Comparison of ENCODE assay signal across 1 mouse cellular context in the genomic region with DNA sequence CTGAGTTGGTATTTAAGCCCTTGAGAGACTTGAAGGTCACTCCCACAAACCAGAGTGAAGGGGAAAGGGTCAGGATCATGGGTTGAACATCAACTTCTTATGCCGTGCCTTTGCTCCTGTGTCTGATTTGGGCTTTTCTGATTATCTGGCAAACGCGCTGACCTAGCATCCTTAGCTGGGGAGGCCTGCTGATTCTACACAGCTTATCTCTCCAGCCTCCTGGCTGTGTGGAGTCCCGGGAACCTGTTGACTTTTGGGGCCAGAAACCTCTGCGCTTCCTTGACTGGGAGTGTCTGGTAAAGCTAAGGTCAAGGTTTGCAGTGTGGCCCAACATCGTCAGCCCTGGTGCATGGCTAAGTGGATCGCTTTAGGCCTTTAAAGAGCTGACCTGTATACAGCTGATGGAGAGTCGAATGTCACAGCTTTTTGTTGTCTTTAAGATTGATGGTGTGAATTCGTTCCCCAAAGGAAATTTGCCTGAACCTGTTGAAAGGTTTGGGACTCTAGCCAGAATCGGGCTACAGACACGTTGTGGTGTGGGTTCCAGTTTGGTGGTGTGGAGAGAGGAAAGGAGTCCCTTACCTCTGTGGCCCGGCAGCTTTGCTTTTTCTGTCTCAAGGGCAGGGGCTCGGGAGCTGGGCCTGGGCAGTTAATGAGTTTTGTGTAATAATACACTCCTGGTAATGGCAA.
A peak's percentile ranks its signal among the peaks of the same experiment; 100 is the strongest.
TF ChIP-seq lines count a peak whose summit lies in the region.

No protein-coding gene starts in this region.

TF ChIP-seq in MEL, 35 proteins besides CTCF, POLR2A, EP300 and RAD21:
- TF ChIP-seq ZMIZ1 (IDR thresholded peaks at IDR 0.05; ENCODE audit: low read depth, low read length) (no peak), SMC3 (IDR thresholded peaks at IDR 0.05; ENCODE audit: low read depth, low read length) (no peak), ZKSCAN1 (IDR thresholded peaks at IDR 0.05; ENCODE audit: low read depth, low read length) (no peak), NRF1 (IDR thresholded peaks at IDR 0.05; ENCODE audit: insufficient read depth, low read depth, low read length, poor library complexity, severe bottlenecking) (no peak), MYC (IDR thresholded peaks at IDR 0.05; ENCODE audit: low read depth, low read length) (no peak), TCF12 (IDR thresholded peaks at IDR 0.05; ENCODE audit: low read depth, low read length) (peak; percentile 44; the same call in 1 of the 2 replicates), ETS1 (IDR thresholded peaks at IDR 0.05; ENCODE audit: low read depth, low read length) (peak; percentile 77), GATA1 (IDR thresholded peaks at IDR 0.05; ENCODE audit: low read depth, low read length) (peak; percentile 78; the same call in 1 of the 2 replicates), ZC3H11A (IDR thresholded peaks at IDR 0.05; ENCODE audit: low read depth, low read length) (no peak), CHD1 (IDR thresholded peaks at IDR 0.05; ENCODE audit: low read depth, low read length) (0 out of 2 replicates have a peak, but pooled peaks have one; percentile 51), ELF1 (IDR thresholded peaks at IDR 0.05; ENCODE audit: low read depth, low read length) (no peak), TAL1 (IDR thresholded peaks at IDR 0.05; ENCODE audit: low read length) (peak; percentile 71), CHD2 (IDR thresholded peaks at IDR 0.05; ENCODE audit: low read length) (no peak; the same call in 1 of the 2 replicates), MAFK (IDR thresholded peaks at IDR 0.05; ENCODE audit: borderline replicate concordance, low read depth, low read length) (peak; percentile 87), MAZ (IDR thresholded peaks at IDR 0.05; ENCODE audit: low read depth, low read length) (no peak), ZNF384 (IDR thresholded peaks at IDR 0.05; ENCODE audit: low read depth, low read length) (no peak), MEF2A (IDR thresholded peaks at IDR 0.05; ENCODE audit: extremely low read depth, insufficient replicate concordance, low read depth, low read length, poor library complexity, severe bottlenecking) (no peak), NELFE (IDR thresholded peaks at IDR 0.05; ENCODE audit: low read depth, low read length) (no peak), BHLHE40 (IDR thresholded peaks at IDR 0.05; ENCODE audit: borderline replicate concordance, low read depth, low read length) (no peak), MAX (IDR thresholded peaks at IDR 0.05; ENCODE audit: low read length) (no peak), POLR2AphosphoS2 (IDR thresholded peaks at IDR 0.05; ENCODE audit: low read length) (no peak), KAT2A (conservative IDR thresholded peaks at IDR 0.05; ENCODE audit: low read depth, low read length) (no peak), E2F4 (IDR thresholded peaks at IDR 0.05; ENCODE audit: borderline replicate concordance, low read depth, low read length) (no peak), HCFC1 (IDR thresholded peaks at IDR 0.05; ENCODE audit: low read depth, low read length) (no peak), GABPA (IDR thresholded peaks at IDR 0.05; ENCODE audit: low read depth, low read length) (no peak), USF2 (IDR thresholded peaks at IDR 0.05; ENCODE audit: borderline replicate concordance in 1 of 2, insufficient read depth in 1 of 2, low read depth in 1 of 2, low read length in 2 of 2) (no peak), TBP (IDR thresholded peaks at IDR 0.05; ENCODE audit: low read depth, low read length) (peak; percentile 39; the same call in 1 of the 2 replicates), RCOR1 (IDR thresholded peaks at IDR 0.05; ENCODE audit: low read depth, low read length) (peak; percentile 65), MYB (IDR thresholded peaks at IDR 0.05; ENCODE audit: low read depth, low read length) (no peak), MXI1 (IDR thresholded peaks at IDR 0.05; ENCODE audit: low read depth, low read length) (0 out of 2 replicates have a peak, but pooled peaks have one; percentile 23), SIN3A (IDR thresholded peaks at IDR 0.05; ENCODE audit: low read length) (peak; percentile 12; the same call in 1 of the 2 replicates), UBTF (IDR thresholded peaks at IDR 0.05; ENCODE audit: borderline replicate concordance, insufficient read depth, low read depth, low read length) (no peak)
